Mouse (Mus musculus) layer of hippocampus, adult 11-12 months (tissue): Measurements from ENCODE around the gene Olfr266.

Experiments
- DNase-seq: peaks from one replicate; pipeline ENCODE4 v3.0.0; 2022; ENCODE audit warnings: low spot score

The Olfr266 gene

GRCm38 (mm10) chr3:106826187-106826586 lies at the start of gene Olfr266:
Gene Olfr266 (minus strand): TSS chr3:106826287.
- no peak for DNase-seq

GRCm38 (mm10) chr3:106875626-106876025 lies 49.5 kb upstream of the Olfr266 start:
- DNase-seq = peak; percentile 3

- DNase-seq = no peak
Measured at GRCm38 (mm10) chr3:106872893-106873292, 46.8 kb upstream of the Olfr266 start.

GRCm38 (mm10) chr3:106832107-106832506 lies 6.0 kb upstream of the Olfr266 start:
- DNase-seq = no peak

- no peak for DNase-seq
Measured at GRCm38 (mm10) chr3:106817676-106818075, 8.4 kb downstream of the Olfr266 start.

GRCm38 (mm10) chr3:106808972-106809695 lies 17.0 kb downstream of the Olfr266 start:
- DNase-seq = no peak

GRCm38 (mm10) chr3:106798079-106798478 lies 28.0 kb downstream of the Olfr266 start:
- no peak for DNase-seq

GRCm38 (mm10) chr3:106789930-106790329 lies 36.2 kb downstream of the Olfr266 start, which contains the start of gene Cd53:
Gene Cd53 (minus strand): TSS chr3:106790149.
- peak; percentile 23 for DNase-seq

GRCm38 (mm10) chr3:106788440-106788887 lies 37.6 kb downstream of the Olfr266 start:
- no peak for DNase-seq

- DNase-seq = no peak
Measured at GRCm38 (mm10) chr3:106787972-106788371, 38.1 kb downstream of the Olfr266 start.

- no peak for DNase-seq
Measured at GRCm38 (mm10) chr3:106785130-106785529, 41.0 kb downstream of the Olfr266 start.

GRCm38 (mm10) chr3:106771834-106772233 lies 54.3 kb downstream of the Olfr266 start:
- DNase-seq = no peak
